Mouse (Mus musculus): ENCODE results near the gene Gpc3. TPM values are rescaled to one million over a fixed set of nuclear protein-coding genes. Genes with fewer than 3 reads are reported as not detected.

The Gpc3 gene
- polyA plus RNA-seq, 1 experiment from 2014 or later = 654 TPM

DNA sequence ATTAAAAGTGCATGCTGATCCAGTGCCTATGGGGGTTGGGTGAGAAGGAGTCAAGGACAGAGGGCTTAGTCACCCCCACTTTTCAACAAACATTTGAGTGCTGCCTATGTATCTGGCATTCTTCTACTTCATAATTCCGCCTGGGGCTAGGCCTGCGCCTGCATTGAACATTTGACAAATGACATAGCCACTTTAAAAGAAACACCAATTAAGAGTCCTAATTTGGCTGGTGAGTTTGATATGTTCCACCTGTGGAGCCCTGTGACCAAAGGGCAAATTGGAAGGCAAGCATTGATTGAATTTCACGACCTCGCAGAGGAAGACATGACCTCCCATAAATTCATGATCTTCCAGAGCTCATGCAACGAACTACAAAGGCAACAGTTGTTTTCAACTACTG lies 2.4 kb upstream of the Gpc3 start:
- H3K27me3 ChIP-seq (ENCODE audit: insufficient read depth, poor library complexity, severe bottlenecking) = no peaks in the 10 kb centered on the region; the same call in 1 of the 2 replicates
- H3K4me1 ChIP-seq = peaks cover 29% of the 10 kb centered on the region
- DNase-seq (ENCODE audit: low spot score) = no peak
- H3K27ac ChIP-seq = peak overlapping the region; percentile 47; the same call in 1 of the 2 replicates
- no peaks in the 10 kb centered on the region for H3K9me3 ChIP-seq
- no peaks in the 10 kb centered on the region for H3K36me3 ChIP-seq
- 60% methylated on average over 5 of the region's 5 CpGs for WGBS
- no peak overlapping the region for H3K4me3 ChIP-seq

- Histone ChIP-seq H3K27ac (peak overlapping the region; percentile 87), H3K9me3 (no peaks in the 10 kb centered on the region), H3K27me3 (ENCODE audit: insufficient read depth, poor library complexity, severe bottlenecking) (no peaks in the 10 kb centered on the region; the same call in 1 of the 2 replicates), H3K4me3 (peak overlapping the region; percentile 67), H3K36me3 (no peaks in the 10 kb centered on the region), H3K4me1 (peaks cover 29% of the 10 kb centered on the region)
- peak; percentile 90 for DNase-seq (ENCODE audit: low spot score)
- WGBS = 23% methylated on average over 22 of the region's 23 CpGs
Observed at GRCm38 (mm10) chrX:52614031-52614381, 256 bp upstream of the Gpc3 start.

DNA sequence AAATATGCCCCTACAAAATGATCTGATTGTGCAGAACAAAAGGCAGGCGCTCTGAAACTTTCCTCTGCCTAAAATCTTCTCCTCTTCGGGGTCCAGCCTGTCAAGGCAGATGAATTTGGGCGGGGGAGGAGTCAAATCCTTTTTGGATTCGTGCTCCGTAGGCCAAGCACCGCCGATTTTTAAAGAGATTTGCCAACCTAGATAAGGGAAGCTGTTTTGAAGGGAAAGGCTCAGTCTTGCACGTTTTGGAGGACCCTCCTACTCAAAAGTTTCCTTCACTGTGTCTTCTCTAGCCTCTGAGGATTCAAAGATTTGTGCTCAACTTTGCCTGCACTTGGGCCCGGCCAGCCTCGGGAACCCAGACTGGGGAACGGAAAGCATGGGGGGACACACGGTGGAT lies 944 bp downstream of the Gpc3 start:
- no peak for DNase-seq (ENCODE audit: low spot score)

DNA sequence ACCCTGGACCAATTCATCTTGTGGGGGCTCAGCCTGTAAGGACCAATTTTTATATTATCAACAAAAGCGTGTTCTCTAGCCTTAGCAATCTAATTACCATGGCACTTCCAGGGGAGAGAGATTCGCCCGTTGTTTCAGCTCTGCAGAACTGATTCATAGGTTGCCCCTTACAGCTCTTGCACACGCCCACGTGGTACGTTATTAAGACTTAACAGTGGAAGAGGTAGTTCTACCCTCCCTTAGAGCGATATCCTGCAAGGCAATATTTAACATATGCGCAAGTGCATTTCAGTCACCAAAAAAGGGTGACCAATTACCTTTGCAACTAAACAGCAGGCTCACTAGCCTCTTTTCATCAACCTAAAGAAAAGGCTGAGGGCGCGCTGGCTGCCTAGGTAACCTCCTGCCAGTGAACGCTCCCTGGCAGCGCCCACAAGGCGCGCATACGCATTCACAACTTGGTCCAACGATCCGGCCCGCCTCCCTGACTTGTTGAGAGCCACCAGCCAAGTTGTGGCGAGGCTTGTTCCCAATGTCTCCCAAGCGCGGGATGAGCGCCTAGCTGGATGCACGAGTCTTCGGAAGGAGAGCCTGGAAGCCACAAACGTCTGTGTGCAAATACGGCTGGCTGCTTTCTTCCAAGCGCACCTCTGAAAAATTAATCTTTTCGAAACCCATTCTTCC lies 1.6 kb downstream of the Gpc3 start:
- DNase-seq (ENCODE audit: low spot score) = peak; percentile 74
- 16% methylated on average over 28 of the region's 28 CpGs for WGBS
- Histone ChIP-seq H3K4me1 (peaks cover 15% of the 10 kb centered on the region; the same call in 1 of the 2 replicates), H3K9me3 (no peaks in the 10 kb centered on the region), H3K27ac (peak overlapping the region; percentile 87), H3K36me3 (no peaks in the 10 kb centered on the region), H3K27me3 (ENCODE audit: insufficient read depth, poor library complexity, severe bottlenecking) (no peaks in the 10 kb centered on the region; the same call in 1 of the 2 replicates), H3K4me3 (peak overlapping the region; percentile 67)

More for the DNA sequence above, 944 bp downstream of the Gpc3 start:
- no peaks in the 10 kb centered on the region; the same call in 1 of the 2 replicates for H3K27me3 ChIP-seq (ENCODE audit: insufficient read depth, poor library complexity, severe bottlenecking)
- peaks cover 22% of the 10 kb centered on the region; the same call in 1 of the 2 replicates for H3K4me1 ChIP-seq
- WGBS = 23% methylated on average over 12 of the region's 12 CpGs
- H3K36me3 ChIP-seq = no peaks in the 10 kb centered on the region
- H3K9me3 ChIP-seq = no peaks in the 10 kb centered on the region
- peak overlapping the region; percentile 67 for H3K4me3 ChIP-seq
- peak overlapping the region; percentile 87 for H3K27ac ChIP-seq

- Histone ChIP-seq H3K27me3 (ENCODE audit: insufficient read depth, poor library complexity, severe bottlenecking) (no peaks in the 10 kb centered on the region; the same call in 1 of the 2 replicates), H3K36me3 (no peaks in the 10 kb centered on the region), H3K4me3 (peak overlapping the region; percentile 67), H3K27ac (0 out of 2 replicates have a peak overlapping the region, but pooled peaks have one; percentile 87), H3K4me1 (peaks cover 13% of the 10 kb centered on the region; the same call in 1 of the 2 replicates), H3K9me3 (no peaks in the 10 kb centered on the region)
- 32% methylated on average over 6 of the region's 6 CpGs for WGBS
- no peak for DNase-seq (ENCODE audit: low spot score)
Observed at GRCm38 (mm10) chrX:52611541-52611940, 2.2 kb downstream of the Gpc3 start.

GRCm38 (mm10) chrX:52603143-52603542 lies 10.6 kb downstream of the Gpc3 start:
- H3K4me3 ChIP-seq = no peak overlapping the region
- no peaks in the 10 kb centered on the region for H3K27me3 ChIP-seq (ENCODE audit: insufficient read depth, poor library complexity, severe bottlenecking)
- H3K9me3 ChIP-seq = no peaks in the 10 kb centered on the region
- 63% methylated on average over 4 of the region's 4 CpGs for WGBS
- H3K36me3 ChIP-seq = peaks cover 4% of the 10 kb centered on the region
- no peak for DNase-seq (ENCODE audit: low spot score)
- no peak overlapping the region for H3K27ac ChIP-seq
- 0 out of 2 replicates have a peak, but pooled peaks cover 3% of the 10 kb centered on the region for H3K4me1 ChIP-seq

- no peak overlapping the region for H3K27ac ChIP-seq
- peaks cover 1% of the 10 kb centered on the region for H3K36me3 ChIP-seq
- H3K27me3 ChIP-seq (ENCODE audit: insufficient read depth, poor library complexity, severe bottlenecking) = no peaks in the 10 kb centered on the region
- H3K9me3 ChIP-seq = no peaks in the 10 kb centered on the region
- 0 out of 2 replicates have a peak, but pooled peaks cover 3% of the 10 kb centered on the region for H3K4me1 ChIP-seq
- WGBS = 62% methylated on average over 1 of the region's 1 CpGs
- DNase-seq (ENCODE audit: low spot score) = no peak
- H3K4me3 ChIP-seq = no peak overlapping the region
Observed at GRCm38 (mm10) chrX:52599246-52599645, 14.5 kb downstream of the Gpc3 start.

GRCm38 (mm10) chrX:52587671-52588070 lies 26.1 kb downstream of the Gpc3 start:
- no peak for DNase-seq (ENCODE audit: low spot score)
- H3K27ac ChIP-seq = no peak overlapping the region
- H3K36me3 ChIP-seq = peaks cover 12% of the 10 kb centered on the region; the same call in 1 of the 2 replicates

DNA sequence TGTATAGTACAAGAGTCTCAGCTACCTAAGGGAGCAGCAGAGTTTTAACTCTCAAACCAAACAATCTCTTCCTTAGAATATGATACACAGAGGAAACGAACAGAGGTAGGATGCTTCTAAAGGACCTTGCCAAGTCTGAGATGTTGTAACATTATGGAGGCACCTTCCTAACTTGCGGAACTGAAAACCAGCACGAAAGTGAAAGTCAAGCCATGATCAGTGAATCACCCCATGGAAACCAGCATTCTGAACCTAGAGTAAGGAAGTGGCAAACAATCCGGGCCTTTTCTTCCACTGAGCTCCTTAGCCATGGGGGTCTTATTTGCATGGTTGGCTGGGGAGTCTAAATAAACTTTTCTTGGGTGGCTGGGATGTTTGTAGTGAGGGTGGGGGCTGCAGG lies 53.8 kb downstream of the Gpc3 start:
- Histone ChIP-seq H3K27me3 (ENCODE audit: insufficient read depth, poor library complexity, severe bottlenecking) (no peaks in the 10 kb centered on the region), H3K4me1 (no peaks in the 10 kb centered on the region), H3K36me3 (no peaks in the 10 kb centered on the region), H3K9me3 (no peaks in the 10 kb centered on the region), H3K27ac (no peak overlapping the region), H3K4me3 (no peak overlapping the region)
- 80% methylated on average over 4 of the region's 4 CpGs for WGBS
- no peak for DNase-seq (ENCODE audit: low spot score)

More at GRCm38 (mm10) chrX:52587671-52588070, 26.1 kb downstream of the Gpc3 start:
- Histone ChIP-seq H3K9me3 (no peaks in the 10 kb centered on the region), H3K4me3 (no peak overlapping the region), H3K4me1 (no peaks in the 10 kb centered on the region), H3K27me3 (ENCODE audit: insufficient read depth, poor library complexity, severe bottlenecking) (no peaks in the 10 kb centered on the region)

GRCm38 (mm10) chrX:52558526-52558925 lies 55.2 kb downstream of the Gpc3 start:
- Histone ChIP-seq H3K27me3 (ENCODE audit: insufficient read depth, poor library complexity, severe bottlenecking) (no peaks in the 10 kb centered on the region), H3K36me3 (no peaks in the 10 kb centered on the region), H3K9me3 (no peaks in the 10 kb centered on the region), H3K27ac (no peak overlapping the region), H3K4me1 (no peaks in the 10 kb centered on the region), H3K4me3 (no peak overlapping the region)
- WGBS = 91% methylated on average over 5 of the region's 5 CpGs
- DNase-seq (ENCODE audit: low spot score) = no peak

DNA sequence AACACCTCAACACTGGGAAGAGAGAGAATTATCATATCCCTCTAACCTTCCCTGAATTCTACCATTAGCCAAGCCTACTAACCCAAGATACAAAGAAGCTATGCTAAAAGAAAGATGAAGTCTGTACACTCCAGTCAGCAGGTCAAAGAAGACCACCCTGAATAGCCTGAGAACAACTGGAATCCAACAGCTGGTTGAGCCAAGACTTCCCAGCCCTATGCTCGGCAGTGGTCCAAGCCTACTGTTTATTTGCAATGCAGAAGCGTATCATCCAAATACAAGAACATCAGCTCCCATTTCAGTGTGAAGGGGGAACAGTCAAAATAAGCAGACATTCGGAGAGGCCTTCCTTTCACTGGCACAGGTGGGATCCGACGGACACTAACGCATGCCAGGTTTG lies 56.3 kb downstream of the Gpc3 start:
- Histone ChIP-seq H3K4me3 (no peak overlapping the region), H3K27ac (no peak overlapping the region), H3K9me3 (no peaks in the 10 kb centered on the region), H3K4me1 (no peaks in the 10 kb centered on the region), H3K27me3 (ENCODE audit: insufficient read depth, poor library complexity, severe bottlenecking) (no peaks in the 10 kb centered on the region), H3K36me3 (no peaks in the 10 kb centered on the region)
- WGBS = 81% methylated on average over 6 of the region's 6 CpGs
- DNase-seq (ENCODE audit: low spot score) = no peak

GRCm38 (mm10) chrX:52551296-52551695 lies 62.5 kb downstream of the Gpc3 start:
- WGBS = 89% methylated on average over 1 of the region's 1 CpGs
- Histone ChIP-seq H3K4me3 (no peak overlapping the region), H3K4me1 (no peaks in the 10 kb centered on the region), H3K36me3 (no peaks in the 10 kb centered on the region), H3K27ac (no peak overlapping the region), H3K27me3 (ENCODE audit: insufficient read depth, poor library complexity, severe bottlenecking) (no peaks in the 10 kb centered on the region), H3K9me3 (no peaks in the 10 kb centered on the region)
- no peak for DNase-seq (ENCODE audit: low spot score)

- 62% methylated on average over 3 of the region's 3 CpGs for WGBS
- no peaks in the 10 kb centered on the region for H3K9me3 ChIP-seq
- no peak overlapping the region for H3K4me3 ChIP-seq
- H3K36me3 ChIP-seq = 0 out of 2 replicates have a peak, but pooled peaks cover 8% of the 10 kb centered on the region
- no peaks in the 10 kb centered on the region for H3K4me1 ChIP-seq
- DNase-seq (ENCODE audit: low spot score) = no peak
- no peaks in the 10 kb centered on the region for H3K27me3 ChIP-seq (ENCODE audit: insufficient read depth, poor library complexity, severe bottlenecking)
- no peak overlapping the region for H3K27ac ChIP-seq
Observed at GRCm38 (mm10) chrX:52544623-52545022, 69.1 kb downstream of the Gpc3 start.

All from heart, embryonic 10.5 days (tissue).